Mouse (Mus musculus): Measurements from ENCODE around the gene Creld2. TPM values are rescaled to one million over a fixed set of nuclear protein-coding genes. Genes with fewer than 3 reads are reported as not detected.

Gene Creld2
- polyA plus RNA-seq, 1 experiment from 2014 or later = 71.7 TPM

- no peaks in the 10 kb centered on the region; the same call in 1 of the 2 replicates for H3K36me3 ChIP-seq (ENCODE audit: control insufficient read depth, insufficient read depth, low read length)
- no peaks in the 10 kb centered on the region for H3K27me3 ChIP-seq (ENCODE audit: control insufficient read depth, insufficient read depth, low read length)
- no peak overlapping the region for H3K27ac ChIP-seq (ENCODE audit: low read depth, low read length)
- H3K4me1 ChIP-seq (ENCODE audit: control insufficient read depth, insufficient read depth, low read length) = peaks cover 32% of the 10 kb centered on the region
- no peaks in the 10 kb centered on the region for H3K9me3 ChIP-seq (replicated peaks; ENCODE audit: control insufficient read depth, low read length)
- H3K9ac ChIP-seq (ENCODE audit: low read depth, low read length) = no peak overlapping the region
- no peak overlapping the region for H3K4me3 ChIP-seq (ENCODE audit: low read depth, low read length)
- H3K4me2 ChIP-seq = no peak overlapping the region
- WGBS (ENCODE audit: insufficient replicate concordance) = 58% methylated on average over 8 of the region's 8 CpGs
- ATAC-seq (replicated peaks; ENCODE audit: insufficient number of reproducible peaks, low FRiP score, low TSS enrichment) = no peak
Observed at GRCm38 (mm10) chr15:88859206-88859970, 39.9 kb downstream of the Creld2 start.

GRCm38 (mm10) chr15:88860781-88861180, 41.3 kb downstream of the Creld2 start:
- Histone ChIP-seq H3K4me1 (ENCODE audit: control insufficient read depth, insufficient read depth, low read length) (peaks cover 32% of the 10 kb centered on the region), H3K4me2 (no peak overlapping the region), H3K9me3 (replicated peaks; ENCODE audit: control insufficient read depth, low read length) (no peaks in the 10 kb centered on the region), H3K4me3 (ENCODE audit: low read depth, low read length) (no peak overlapping the region), H3K27ac (ENCODE audit: low read depth, low read length) (no peak overlapping the region), H3K9ac (ENCODE audit: low read depth, low read length) (no peak overlapping the region), H3K36me3 (ENCODE audit: control insufficient read depth, insufficient read depth, low read length) (peaks cover 4% of the 10 kb centered on the region), H3K27me3 (ENCODE audit: control insufficient read depth, insufficient read depth, low read length) (no peaks in the 10 kb centered on the region)
- ATAC-seq (replicated peaks; ENCODE audit: insufficient number of reproducible peaks, low FRiP score, low TSS enrichment) = no peak
- WGBS (ENCODE audit: insufficient replicate concordance) = 86% methylated on average over 3 of the region's 3 CpGs

- WGBS (ENCODE audit: insufficient replicate concordance) = under 1% methylated on average over 107 of the region's 107 CpGs
- Histone ChIP-seq H3K4me2 (peak within 1 kb of the TSS; percentile 95), H3K4me1 (ENCODE audit: control insufficient read depth, insufficient read depth, low read length) (peaks cover 41% of the 10 kb centered on the region)
Observed at GRCm38 (mm10) chr15:88861772-88862622, 42.6 kb downstream of the Creld2 start, which contains the start of gene Pim3. TSS of gene Pim3 (plus strand) at chr15:88862186.

DNA sequence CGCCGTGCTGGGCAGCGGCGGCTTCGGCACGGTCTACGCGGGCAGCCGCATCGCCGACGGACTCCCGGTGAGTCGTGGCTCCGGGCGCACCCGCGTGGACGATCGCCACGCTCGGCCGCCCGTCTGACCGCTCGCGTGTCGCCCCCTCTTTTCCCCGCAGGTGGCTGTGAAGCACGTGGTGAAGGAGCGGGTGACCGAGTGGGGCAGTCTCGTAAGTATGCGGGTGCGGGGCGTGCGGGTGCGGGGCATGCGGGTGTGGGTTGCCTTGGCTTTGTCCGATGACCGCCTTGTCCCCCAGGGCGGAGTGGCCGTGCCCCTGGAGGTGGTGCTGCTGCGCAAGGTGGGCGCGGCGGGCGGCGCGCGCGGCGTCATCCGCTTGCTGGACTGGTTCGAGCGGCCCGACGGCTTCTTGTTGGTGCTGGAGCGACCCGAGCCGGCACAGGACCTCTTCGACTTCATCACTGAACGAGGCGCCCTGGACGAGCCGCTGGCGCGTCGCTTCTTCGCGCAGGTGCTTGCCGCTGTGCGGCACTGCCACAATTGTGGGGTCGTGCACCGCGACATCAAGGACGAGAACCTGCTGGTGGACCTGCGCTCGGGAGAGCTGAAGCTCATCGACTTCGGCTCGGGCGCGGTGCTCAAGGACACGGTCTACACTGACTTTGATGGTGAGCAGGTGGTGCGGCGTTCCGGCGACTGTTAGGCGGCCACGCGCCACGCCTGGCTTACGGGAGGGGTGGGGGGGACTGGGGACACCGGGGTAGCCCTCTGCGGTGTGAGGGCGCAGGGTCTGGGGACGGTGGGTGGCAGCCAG, 43.6 kb downstream of the Creld2 start:
- no peak for ATAC-seq (replicated peaks; ENCODE audit: insufficient number of reproducible peaks, low FRiP score, low TSS enrichment)

More at GRCm38 (mm10) chr15:88861772-88862622, 42.6 kb downstream of the Creld2 start, which contains the start of gene Pim3:
- Histone ChIP-seq H3K36me3 (ENCODE audit: control insufficient read depth, insufficient read depth, low read length) (peaks cover 8% of the 10 kb centered on the region), H3K9ac (ENCODE audit: low read depth, low read length) (peak within 1 kb of the TSS; percentile 86), H3K27ac (ENCODE audit: low read depth, low read length) (peak within 1 kb of the TSS; percentile 96), H3K27me3 (ENCODE audit: control insufficient read depth, insufficient read depth, low read length) (no peaks in the 10 kb centered on the region), H3K4me3 (ENCODE audit: low read depth, low read length) (peak within 1 kb of the TSS; percentile 78), H3K9me3 (replicated peaks; ENCODE audit: control insufficient read depth, low read length) (no peaks in the 10 kb centered on the region)
- peak; percentile 87 for ATAC-seq (replicated peaks; ENCODE audit: insufficient number of reproducible peaks, low FRiP score, low TSS enrichment)

GRCm38 (mm10) chr15:88863695-88864231, 44.3 kb downstream of the Creld2 start:
- peak overlapping the region; percentile 86 for H3K9ac ChIP-seq (ENCODE audit: low read depth, low read length)
- H3K4me1 ChIP-seq (ENCODE audit: control insufficient read depth, insufficient read depth, low read length) = peaks cover 57% of the 10 kb centered on the region
- H3K4me2 ChIP-seq = peak overlapping the region; percentile 95
- WGBS (ENCODE audit: insufficient replicate concordance) = 2% methylated on average over 9 of the region's 39 CpGs
- H3K27me3 ChIP-seq (ENCODE audit: control insufficient read depth, insufficient read depth, low read length) = no peaks in the 10 kb centered on the region
- peak overlapping the region; percentile 78 for H3K4me3 ChIP-seq (ENCODE audit: low read depth, low read length)
- peaks cover 8% of the 10 kb centered on the region for H3K36me3 ChIP-seq (ENCODE audit: control insufficient read depth, insufficient read depth, low read length)
- H3K9me3 ChIP-seq (replicated peaks; ENCODE audit: control insufficient read depth, low read length) = no peaks in the 10 kb centered on the region
- peak; percentile 61 for ATAC-seq (replicated peaks; ENCODE audit: insufficient number of reproducible peaks, low FRiP score, low TSS enrichment)
- H3K27ac ChIP-seq (ENCODE audit: low read depth, low read length) = peak overlapping the region; percentile 96

More for the DNA sequence above, 43.6 kb downstream of the Creld2 start:
- peak overlapping the region; percentile 96 for H3K27ac ChIP-seq (ENCODE audit: low read depth, low read length)
- WGBS (ENCODE audit: insufficient replicate concordance) = under 1% methylated on average over 98 of the region's 98 CpGs
- peaks cover 52% of the 10 kb centered on the region for H3K4me1 ChIP-seq (ENCODE audit: control insufficient read depth, insufficient read depth, low read length)
- peak overlapping the region; percentile 78 for H3K4me3 ChIP-seq (ENCODE audit: low read depth, low read length)
- peak overlapping the region; percentile 95 for H3K4me2 ChIP-seq
- no peaks in the 10 kb centered on the region for H3K9me3 ChIP-seq (replicated peaks; ENCODE audit: control insufficient read depth, low read length)
- no peaks in the 10 kb centered on the region for H3K27me3 ChIP-seq (ENCODE audit: control insufficient read depth, insufficient read depth, low read length)
- peak overlapping the region; percentile 86 for H3K9ac ChIP-seq (ENCODE audit: low read depth, low read length)
- peaks cover 8% of the 10 kb centered on the region for H3K36me3 ChIP-seq (ENCODE audit: control insufficient read depth, insufficient read depth, low read length)

GRCm38 (mm10) chr15:88864270-88865030, 45.0 kb downstream of the Creld2 start:
- H3K4me2 ChIP-seq = peak overlapping the region; percentile 95
- H3K9me3 ChIP-seq (replicated peaks; ENCODE audit: control insufficient read depth, low read length) = no peaks in the 10 kb centered on the region
- peaks cover 53% of the 10 kb centered on the region for H3K4me1 ChIP-seq (ENCODE audit: control insufficient read depth, insufficient read depth, low read length)
- WGBS (ENCODE audit: insufficient replicate concordance) = 35% methylated on average over 22 of the region's 22 CpGs
- peaks cover 8% of the 10 kb centered on the region for H3K36me3 ChIP-seq (ENCODE audit: control insufficient read depth, insufficient read depth, low read length)
- peak overlapping the region; percentile 78 for H3K4me3 ChIP-seq (ENCODE audit: low read depth, low read length)
- no peak for ATAC-seq (replicated peaks; ENCODE audit: insufficient number of reproducible peaks, low FRiP score, low TSS enrichment)
- peak overlapping the region; percentile 86 for H3K9ac ChIP-seq (ENCODE audit: low read depth, low read length)
- no peaks in the 10 kb centered on the region for H3K27me3 ChIP-seq (ENCODE audit: control insufficient read depth, insufficient read depth, low read length)
- H3K27ac ChIP-seq (ENCODE audit: low read depth, low read length) = peak overlapping the region; percentile 96

GRCm38 (mm10) chr15:88865061-88865460, 45.6 kb downstream of the Creld2 start:
- ATAC-seq (replicated peaks; ENCODE audit: insufficient number of reproducible peaks, low FRiP score, low TSS enrichment) = no peak
- H3K4me3 ChIP-seq (ENCODE audit: low read depth, low read length) = peak overlapping the region; percentile 78; the same call in 1 of the 2 replicates
- peak overlapping the region; percentile 95 for H3K4me2 ChIP-seq
- H3K9ac ChIP-seq (ENCODE audit: low read depth, low read length) = no peak overlapping the region; the same call in 1 of the 2 replicates
- H3K9me3 ChIP-seq (replicated peaks; ENCODE audit: control insufficient read depth, low read length) = no peaks in the 10 kb centered on the region
- no peaks in the 10 kb centered on the region for H3K27me3 ChIP-seq (ENCODE audit: control insufficient read depth, insufficient read depth, low read length)
- peaks cover 8% of the 10 kb centered on the region for H3K36me3 ChIP-seq (ENCODE audit: control insufficient read depth, insufficient read depth, low read length)
- H3K27ac ChIP-seq (ENCODE audit: low read depth, low read length) = no peak overlapping the region
- H3K4me1 ChIP-seq (ENCODE audit: control insufficient read depth, insufficient read depth, low read length) = peaks cover 51% of the 10 kb centered on the region
- WGBS (ENCODE audit: insufficient replicate concordance) = 85% methylated on average over 14 of the region's 14 CpGs
